Mouse (Mus musculus) frontal cortex, adult (tissue): ENCODE measurements around the gene Map3k13.
"Not testable (repeated sequence)": the region's sequence is repeated elsewhere in the genome, so short reads cannot be mapped to it uniquely, and the experiment has no call there.

Experiments
- ATAC-seq: cut with Nextera tagmentation; 2 replicates; pipeline ENCODE4 v1.9.2; 2017; ENCODE audit warnings: mild to moderate bottlenecking, moderate library complexity, mixed read lengths; ENCODE audit not compliant: low TSS enrichment

Gene Map3k13

DNA sequence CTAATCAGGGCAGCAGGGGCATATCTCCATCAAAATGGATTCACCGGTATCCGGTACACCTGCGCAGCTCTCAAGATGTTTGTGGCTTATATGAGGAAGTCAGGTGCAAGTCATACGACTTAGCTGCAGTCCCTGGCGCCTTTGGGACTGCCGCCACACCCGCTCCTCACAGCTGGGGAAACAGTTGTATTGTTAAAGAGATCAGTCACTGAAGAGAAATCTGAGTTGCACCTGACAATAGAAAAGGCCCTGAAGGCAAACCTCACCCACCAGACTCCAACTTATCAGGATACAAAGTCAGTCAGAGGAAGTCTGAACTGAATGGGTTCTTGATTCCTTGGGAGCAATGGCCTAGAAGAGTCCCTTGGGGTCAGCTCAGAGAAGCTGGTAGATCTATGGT, 13.6 kb downstream of the Map3k13 start:
- not testable (repeated sequence) for ATAC-seq

DNA sequence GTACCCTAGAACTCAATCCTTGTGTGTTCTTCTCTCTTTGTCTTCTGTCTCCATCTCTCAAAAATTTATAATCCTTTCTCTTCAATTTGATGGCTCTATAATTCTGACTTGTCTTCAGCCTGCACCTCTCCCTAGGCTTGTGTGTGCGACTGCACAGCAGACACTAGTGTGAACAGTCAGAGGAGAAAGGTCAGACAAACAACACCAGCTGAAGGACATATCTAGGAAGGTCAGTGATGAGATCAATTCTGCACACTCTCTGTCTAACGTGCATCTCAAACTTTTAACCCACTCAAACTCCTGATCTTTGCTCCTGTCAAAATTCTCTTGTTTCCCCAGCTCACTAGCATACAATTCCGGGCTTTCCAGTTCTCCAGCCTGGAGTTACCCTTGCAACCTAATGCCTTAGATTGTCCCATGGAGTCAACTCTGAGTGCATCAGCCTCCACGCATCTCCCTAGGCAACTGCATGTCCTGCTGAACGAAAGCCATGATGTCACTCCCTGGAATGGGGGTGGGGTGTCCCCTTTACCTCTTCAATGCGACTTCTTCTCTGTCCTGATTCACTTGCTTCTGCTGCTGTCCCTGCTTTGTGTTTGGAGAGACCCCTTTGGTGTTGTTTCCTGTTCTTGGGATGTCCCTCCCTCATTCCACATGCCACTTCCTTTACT, 19.2 kb downstream of the Map3k13 start:
- ATAC-seq, result no peak

DNA sequence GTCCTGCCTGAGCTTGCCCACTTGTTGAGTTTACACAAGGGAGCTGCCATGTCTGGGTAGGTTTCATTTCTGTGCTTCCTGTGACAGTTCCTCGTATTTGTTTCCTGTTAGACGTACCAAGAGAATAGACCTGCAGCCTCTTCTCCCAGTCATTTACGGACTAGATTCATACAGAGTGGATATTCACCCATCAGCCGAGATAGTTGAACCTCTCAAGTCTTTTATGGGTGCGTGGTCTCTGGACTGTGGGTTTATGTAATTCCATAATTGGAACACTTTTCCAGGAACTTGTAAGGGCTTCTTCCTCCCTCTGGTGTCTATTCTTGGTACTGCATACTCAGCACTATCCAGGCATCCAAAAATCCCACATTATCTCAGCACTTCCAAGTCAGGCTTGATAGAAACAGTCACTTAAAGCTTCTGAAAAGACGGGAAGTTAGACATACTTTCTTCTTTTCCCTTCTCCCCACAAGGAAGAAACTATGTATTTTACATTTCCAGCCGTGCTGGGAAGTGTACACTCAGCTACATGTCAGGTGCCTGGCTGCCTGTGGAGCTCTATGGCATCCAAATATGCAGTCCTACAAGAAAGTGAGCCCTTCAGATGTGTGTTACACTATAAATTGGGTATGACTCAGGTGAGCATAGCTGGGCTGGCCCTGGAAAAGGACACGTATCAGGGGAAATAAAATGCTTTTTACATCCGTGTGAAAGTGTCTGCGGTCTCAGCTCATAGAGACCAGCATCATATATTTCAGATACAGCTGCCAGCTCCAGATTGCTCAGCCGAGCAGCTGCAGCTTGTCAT, 20.9 kb downstream of the Map3k13 start:
- peak; percentile 73 for ATAC-seq

DNA sequence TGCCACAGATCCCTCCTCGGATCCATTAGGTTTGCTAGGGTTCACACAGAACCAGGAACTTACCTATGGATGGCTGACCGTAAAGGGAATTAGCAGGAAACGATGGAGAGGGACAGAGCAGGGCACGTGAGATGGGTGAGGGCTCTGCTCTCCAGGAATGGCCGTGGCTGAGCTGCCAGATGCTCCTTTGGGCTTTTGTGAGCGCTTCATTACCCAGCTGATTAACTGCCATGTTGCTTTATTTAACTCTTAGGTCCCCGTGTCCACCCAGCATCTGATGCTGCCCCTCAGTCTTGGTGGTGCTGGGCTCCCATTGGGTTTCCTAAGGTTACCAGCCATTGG, 21.5 kb downstream of the Map3k13 start:
- ATAC-seq, result no peak

DNA sequence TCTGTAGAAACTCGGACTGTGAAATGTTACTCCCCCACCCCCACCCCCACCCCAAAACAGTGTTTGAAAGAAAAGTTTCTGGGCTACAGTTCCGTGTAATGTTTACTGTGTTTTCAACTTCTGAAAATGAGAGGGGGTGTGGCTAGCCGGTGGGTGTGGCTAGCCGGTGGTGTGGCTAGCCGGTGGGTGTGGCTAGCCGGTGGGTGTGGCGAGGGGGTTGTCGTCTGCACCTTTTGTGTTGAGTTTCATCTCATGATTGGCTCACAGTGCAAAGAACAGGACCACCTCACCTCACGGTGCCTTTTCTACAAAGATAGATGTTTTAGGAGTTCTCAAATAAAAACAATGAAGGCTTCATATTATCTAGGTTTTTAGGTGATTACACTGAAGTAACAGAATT, 24.0 kb downstream of the Map3k13 start:
- no peak for ATAC-seq

DNA sequence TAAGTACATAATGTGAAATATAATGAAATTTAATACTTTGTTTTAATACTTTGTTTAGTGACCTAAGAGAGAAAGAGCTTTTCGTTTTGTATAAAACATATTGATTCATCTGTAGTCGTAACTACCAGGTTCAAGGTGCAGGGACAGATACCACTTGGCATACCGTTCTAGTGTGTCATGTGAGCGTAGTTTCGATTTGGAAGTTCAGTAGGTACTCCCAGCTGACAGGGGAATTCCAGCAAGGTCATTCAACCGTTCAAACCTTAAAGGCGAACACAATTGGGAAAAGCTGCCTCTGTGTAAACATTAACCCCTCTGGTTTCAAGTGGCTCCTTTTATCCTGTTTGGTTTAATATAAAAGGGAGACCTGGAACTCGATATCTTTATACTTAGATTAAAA, 24.5 kb downstream of the Map3k13 start:
- no peak for ATAC-seq

DNA sequence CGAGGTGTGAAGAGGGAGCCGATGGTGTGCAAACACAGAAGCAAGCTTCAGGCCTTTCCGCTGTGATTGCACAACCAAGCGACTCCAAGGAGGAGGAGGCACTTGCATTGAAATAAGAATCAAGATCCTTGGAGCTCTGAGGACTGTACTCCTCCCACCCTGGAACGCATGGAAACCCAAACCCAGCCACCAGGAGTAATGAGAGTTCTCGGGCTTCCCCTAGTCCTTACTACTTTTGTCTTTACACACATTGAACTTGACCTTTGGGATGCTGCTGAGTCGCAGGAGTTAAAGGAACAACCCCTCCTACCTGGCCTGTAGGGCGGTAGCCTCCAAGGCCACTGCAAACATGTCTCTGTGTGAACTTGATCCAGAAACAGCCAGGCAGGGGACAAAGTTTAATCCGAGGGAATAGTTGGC, 31.5 kb downstream of the Map3k13 start:
- peak; percentile 85 for ATAC-seq

DNA sequence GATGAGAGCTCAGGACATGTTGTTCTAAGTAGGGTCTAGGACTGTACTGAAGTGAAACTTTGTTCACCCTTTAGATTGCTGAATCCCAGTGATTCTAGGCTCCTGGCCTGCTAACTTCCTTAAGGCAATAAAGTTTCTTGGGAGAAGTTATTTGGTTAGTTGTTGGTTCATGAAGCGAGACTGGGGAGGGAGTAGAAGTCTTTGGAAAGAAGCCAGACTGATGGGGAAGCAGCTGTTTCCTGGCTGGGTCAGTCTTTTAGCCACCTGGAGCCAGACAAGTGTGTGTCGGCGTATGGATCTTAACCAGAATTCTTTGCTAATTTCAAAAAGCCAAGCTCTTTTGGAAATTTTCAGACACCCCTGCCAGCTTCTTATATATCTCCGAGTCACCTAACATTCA, 33.0 kb downstream of the Map3k13 start:
- ATAC-seq, result no peak

DNA sequence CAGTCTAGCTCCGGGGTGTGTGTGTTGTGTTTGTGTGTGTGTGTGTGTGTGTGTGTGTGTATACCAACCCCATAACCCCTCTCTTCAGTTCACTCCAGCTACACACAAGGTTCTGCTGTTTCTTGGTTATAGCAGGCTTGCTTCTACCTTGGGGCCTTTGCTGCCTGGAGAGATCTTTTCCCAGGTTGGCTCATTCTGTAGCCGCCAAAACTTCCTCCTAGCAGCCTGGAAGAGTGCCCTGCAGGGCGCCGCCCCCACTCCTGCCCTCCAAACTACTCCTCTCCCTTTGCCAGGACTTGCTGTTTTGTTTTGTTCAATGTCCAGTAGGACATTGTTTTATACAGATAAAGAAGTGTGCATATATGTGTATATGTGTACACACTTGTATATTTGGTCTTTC, 33.4 kb downstream of the Map3k13 start:
- ATAC-seq, result no peak

DNA sequence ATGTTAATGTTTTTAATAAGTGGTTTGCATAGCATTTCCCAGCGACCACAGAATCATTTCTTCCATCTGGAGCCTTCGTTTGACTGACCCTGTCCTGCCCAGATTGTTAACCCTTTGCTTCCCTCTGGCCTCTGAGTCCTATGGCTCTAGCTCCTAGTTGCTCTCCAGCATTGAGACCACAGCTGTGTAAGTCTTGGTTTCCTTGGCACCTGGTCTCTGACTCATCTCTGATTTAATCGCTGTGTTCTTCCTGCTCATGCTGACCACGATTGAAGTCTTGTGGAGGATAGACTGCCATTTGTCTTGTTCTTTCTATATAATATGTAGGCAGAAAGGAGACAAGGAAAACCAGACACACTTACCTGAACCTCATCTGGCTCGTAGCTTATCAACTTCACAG, 35.6 kb downstream of the Map3k13 start:
- ATAC-seq, result no peak

DNA sequence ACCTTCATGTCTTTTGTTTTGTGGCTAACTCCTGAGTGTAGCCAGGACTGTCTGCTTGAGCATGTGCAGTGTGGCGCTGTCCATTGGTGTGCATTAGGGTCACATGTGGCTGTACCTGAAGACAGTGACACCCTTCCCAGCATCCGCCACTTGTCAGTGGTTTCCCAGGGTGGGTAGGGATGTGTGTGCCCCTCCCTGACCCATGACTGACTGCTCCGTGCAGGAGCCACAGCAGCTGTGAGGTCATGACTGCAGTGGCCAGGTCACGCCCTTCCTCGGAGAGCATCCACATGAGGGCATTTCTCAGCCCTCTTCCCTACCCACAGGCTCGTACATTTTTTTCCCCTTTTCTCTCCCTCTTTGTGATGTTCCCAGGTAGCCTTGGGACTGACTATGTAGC, 36.6 kb downstream of the Map3k13 start:
- no peak for ATAC-seq

DNA sequence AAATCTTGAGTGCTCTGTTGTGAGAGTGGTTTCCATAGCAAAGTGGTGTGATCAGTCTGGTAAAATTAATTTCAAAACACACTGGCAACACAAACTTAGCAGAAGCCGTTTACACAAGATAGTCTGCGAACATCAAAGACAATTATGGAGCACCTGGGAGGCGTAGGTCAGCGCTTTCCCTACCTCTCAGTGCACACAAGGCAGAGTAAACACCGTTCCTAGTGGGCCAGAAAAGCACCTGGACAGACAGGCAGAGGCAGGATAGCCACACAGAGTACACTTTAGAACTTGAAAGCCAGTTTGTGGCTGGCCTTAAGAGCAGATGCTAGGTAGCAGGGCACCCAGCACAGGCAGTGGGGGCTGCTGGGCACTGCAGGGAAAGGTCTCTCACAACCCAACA, 37.6 kb downstream of the Map3k13 start:
- ATAC-seq, result no peak

DNA sequence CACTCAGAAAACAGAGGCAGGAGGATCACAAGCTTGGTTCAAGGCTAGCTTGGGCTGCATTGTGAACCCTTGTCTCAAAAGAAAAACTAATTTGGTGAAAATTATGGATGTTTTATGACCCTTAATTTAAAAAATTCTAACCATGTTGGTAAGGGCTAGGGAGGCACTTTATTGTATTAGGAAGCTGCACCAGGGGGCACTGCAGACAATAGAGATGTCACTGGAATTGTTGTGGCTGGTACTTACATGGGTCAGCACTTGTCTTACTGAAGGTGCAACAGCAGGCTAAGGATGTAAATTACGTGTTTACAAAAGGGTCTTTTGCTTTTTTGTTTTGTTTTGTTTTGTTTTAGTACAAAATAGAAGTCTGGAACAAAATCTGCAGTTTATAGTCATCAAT, 39.3 kb downstream of the Map3k13 start:
- ATAC-seq, result no peak

DNA sequence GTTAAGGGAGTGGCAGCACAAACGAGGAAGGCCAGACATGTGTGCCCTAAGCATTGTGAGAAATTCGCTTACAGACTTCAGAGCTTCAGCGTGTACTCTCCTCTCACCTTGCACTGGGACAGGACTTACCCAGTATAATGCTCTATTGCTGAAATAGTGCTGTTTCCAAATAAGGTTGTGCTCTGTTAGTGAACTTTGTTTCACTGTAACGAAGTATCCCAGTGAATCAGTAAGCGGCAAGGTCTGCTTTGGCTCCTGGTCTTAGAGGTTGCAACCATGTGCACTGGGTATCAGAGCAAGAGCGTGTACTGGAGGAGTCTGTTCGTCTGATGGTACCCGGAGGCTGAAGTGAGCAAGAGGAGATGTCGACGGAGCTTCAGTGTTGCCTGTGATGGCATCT, 39.8 kb downstream of the Map3k13 start:
- ATAC-seq, result no peak

DNA sequence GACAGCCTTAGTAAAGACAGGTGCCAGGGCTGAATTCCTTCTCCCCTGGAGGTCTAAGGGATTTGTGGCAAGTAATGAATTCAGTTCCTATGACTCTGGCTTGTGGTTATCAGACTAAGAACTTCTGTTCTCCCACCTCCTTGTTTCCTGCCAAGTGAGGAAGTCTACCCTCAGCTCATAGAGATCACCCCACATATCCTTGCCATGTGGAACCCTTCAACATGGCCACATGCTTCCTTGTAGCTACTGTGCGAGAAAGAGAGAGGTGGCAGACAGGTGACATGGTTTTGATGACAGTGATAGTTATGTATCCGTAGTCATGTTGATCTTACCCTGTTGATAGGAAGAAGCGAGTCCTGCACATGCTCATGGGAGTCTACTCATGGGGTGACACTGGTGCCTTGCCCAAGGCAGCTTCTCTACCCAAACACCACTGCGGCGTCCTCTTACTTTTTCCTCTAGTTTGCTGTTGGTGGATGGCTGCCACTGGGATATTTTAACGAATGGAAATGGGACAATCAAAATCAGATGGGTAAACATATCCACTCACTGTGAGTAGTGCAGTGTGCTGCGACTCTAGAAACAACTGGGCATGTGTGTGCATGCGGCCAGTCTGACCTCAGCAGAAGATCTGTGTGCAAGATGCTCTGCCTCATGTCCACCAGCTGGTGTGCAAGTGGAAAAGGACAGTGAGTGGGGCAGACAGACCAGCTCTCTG, 40.9 kb downstream of the Map3k13 start:
- no peak for ATAC-seq

DNA sequence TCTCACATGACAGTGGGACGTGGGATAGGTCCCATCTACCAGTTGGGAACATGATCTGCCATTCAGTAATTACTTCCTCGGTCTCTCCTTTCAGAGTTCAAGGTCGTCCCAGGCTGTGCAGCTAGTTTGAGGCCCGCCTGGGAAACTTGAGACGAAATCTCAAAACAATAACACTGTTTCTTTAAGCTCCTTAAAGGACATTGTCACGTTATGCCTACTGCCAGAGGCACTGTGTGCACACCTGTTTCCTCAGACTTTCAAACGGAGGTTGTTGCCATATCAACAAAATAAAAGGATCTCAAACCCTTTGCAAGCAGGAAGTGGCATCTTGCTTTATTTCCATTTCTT, 41.4 kb downstream of the Map3k13 start:
- no peak for ATAC-seq

DNA sequence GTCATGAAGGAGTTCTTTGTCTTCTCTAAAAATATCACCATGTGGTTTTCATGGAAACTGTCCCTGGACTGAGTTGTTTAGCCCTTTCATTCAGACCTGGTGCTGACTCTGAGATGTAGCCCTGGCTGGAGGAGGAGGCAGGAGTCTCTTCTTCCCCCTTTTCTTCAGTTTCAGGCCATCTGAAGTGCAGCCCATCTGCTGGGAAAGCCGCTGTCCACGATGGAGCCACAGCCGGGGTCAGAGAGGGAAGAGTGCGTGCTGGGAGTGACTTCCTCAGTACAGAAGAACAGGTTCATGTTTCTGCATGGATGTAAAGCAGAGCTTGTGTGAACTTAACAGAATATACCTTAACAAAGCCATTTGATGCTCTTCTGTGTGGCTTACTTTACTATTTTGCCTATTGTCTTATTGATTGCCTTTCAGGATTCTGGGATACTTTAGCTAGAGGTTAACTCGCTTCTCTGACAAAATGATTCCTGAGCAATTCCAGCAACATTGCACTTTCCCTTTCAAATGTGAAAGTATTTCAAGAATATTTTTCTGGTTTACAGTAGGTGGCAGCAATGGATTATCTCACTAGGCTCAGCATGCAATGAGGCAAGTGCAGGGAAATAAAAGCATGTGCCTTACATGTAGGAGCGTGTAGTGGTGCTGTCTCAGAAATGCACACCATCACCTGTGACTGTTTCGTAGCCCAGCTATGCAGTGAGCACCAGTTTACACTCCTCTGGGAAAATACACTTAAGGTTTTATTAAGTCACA, 42.3 kb downstream of the Map3k13 start:
- ATAC-seq, result peak; percentile 86

DNA sequence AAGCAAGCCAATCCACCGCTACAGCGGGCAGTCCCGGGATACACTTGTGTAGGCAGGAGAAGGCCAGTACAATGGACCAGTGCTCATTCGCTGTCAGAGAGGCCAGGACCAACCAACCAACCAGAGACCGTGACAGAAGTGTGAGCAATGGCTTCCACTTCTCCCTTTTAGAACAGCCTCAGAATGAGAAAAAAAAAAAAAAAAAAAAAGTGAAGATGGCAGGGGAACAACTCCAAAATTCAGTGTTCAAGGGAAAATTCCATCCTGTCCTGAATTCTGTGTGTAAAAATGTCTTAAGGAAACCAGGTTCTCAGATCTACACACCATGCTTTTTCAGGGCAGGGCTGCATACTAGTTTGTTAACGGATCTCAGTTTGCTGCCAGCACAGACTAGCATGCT, 43.5 kb downstream of the Map3k13 start:
- ATAC-seq, result peak; percentile 72

DNA sequence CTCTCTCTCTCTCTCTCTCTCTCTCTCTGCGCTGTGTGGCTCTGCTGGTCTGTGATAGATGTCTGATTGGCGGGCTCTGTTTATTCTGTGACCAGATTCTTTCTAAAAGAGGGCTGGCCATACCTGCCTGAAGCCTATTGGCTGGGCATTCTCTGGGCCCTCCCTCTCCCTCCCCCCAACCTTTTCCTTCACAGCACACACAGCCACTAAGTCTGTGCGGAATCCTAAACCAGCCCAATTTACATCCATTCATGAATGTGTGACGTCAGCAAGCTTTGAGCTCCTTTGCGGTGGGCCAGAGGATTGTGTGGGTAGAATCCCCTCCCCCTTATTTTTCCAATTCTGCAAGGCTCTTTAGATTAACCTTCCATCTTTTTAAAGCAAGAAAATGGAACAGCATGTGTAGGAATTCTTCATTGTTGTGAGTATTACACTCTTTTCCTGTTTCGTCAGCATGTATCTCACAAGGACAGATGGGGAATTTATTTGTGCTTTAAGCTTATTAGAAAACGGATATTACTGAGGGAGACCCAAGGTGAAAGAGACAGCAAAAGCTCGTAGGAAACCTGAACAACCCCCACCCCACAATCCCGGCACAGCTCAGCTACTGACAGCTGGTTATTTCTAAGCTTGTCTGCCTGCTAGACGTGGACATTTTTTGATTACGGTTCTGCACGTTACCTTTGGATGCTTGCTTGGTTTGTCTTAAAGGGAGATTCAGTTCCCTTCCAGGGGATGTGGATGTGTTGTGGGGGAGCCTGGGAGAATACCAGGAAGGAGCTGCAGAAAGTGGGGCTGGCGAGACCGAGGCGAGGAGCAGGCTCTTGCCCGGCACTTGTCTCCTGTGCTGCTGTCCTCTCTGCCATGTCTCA, 51.9 kb downstream of the Map3k13 start:
- ATAC-seq, result peak; percentile 99

DNA sequence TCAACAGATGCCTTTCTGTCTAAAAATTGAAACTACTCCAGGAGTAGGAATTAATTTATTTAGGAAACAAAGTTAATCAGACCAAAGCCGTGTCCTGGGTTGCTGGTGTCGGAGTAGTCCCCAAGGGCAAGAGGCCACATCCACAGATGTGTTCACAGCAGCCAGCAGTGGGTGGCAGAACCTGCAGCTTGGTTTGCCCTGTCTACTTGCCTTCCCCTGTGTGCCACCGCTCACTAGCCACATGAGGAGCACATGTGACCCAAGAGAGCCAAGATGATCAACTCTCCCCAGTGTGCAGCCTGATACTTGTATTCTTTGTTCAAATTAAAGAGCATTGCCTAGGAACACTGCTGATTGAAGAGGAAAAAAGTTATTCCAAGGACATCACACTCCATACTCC, 54.3 kb downstream of the Map3k13 start:
- no peak for ATAC-seq

DNA sequence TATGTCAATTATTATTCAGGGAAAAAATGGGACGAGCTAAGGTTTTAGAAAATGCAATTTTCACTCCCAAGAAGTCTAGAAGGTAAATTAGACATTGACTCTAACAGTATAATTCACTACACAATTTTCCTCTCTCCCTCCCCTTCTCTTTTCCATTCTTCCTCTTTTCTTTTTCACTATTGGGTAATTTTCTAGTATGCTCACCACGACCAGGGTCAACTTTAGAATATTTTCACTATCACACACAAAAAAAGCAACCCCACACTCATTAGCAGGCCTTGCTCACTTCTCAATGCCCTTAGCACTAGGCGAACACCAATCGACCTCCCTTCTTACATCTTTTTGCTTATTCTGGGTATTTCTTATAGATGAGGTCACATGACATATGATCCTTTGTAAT, 54.7 kb downstream of the Map3k13 start:
- no peak for ATAC-seq
